Mouse (Mus musculus): ENCODE results near the gene Vmn1r220.
"Not testable (repeated sequence)": the region's sequence is repeated elsewhere in the genome, so short reads cannot be mapped to it uniquely, and the experiment has no call there.

Vmn1r220 gene

GRCm38 (mm10) chr13:23187875-23188274 lies at the start of gene Vmn1r220:
Gene Vmn1r220, minus strand, starts transcription at chr13:23187975.
- in situ Hi-C loops (cut with MboI; ENCODE audit: unreplicated experiment in 2 of 2) = no loop called here

- in situ Hi-C loops (cut with MboI; ENCODE audit: unreplicated experiment in 2 of 2) = not testable (repeated sequence)
These were observed 48.1 kb upstream of the Vmn1r220 start, which contains the start of gene Vmn1r222 for GRCm38 (mm10) chr13:23235847-23236246. Gene Vmn1r222, minus strand, starts transcription at chr13:23235947.

GRCm38 (mm10) chr13:23213827-23214226 lies 26.1 kb upstream of the Vmn1r220 start, which contains the start of gene Vmn1r221:
Gene Vmn1r221, plus strand, starts transcription at chr13:23214127.
- in situ Hi-C loops (cut with MboI; ENCODE audit: unreplicated experiment in 2 of 2) = not testable (repeated sequence)

- in situ Hi-C loops (cut with MboI; ENCODE audit: unreplicated experiment in 2 of 2) = not testable (repeated sequence)
These were observed 16.1 kb upstream of the Vmn1r220 start for GRCm38 (mm10) chr13:23203885-23204284.

- in situ Hi-C loops (cut with MboI; ENCODE audit: unreplicated experiment in 2 of 2) = not testable (repeated sequence)
These were observed 21.3 kb downstream of the Vmn1r220 start for GRCm38 (mm10) chr13:23166471-23166870.

GRCm38 (mm10) chr13:23159012-23159411 lies 28.8 kb downstream of the Vmn1r220 start, which contains the start of gene Vmn1r219:
Gene Vmn1r219, plus strand, starts transcription at chr13:23159312.
- in situ Hi-C loops (cut with MboI; ENCODE audit: unreplicated experiment in 2 of 2) = no loop called here

GRCm38 (mm10) chr13:23157848-23158247 lies 29.9 kb downstream of the Vmn1r220 start:
- in situ Hi-C loops (cut with MboI; ENCODE audit: unreplicated experiment in 2 of 2) = no loop called here

- in situ Hi-C loops (cut with MboI; ENCODE audit: unreplicated experiment in 2 of 2) = no loop called here
These were observed 48.9 kb downstream of the Vmn1r220 start for GRCm38 (mm10) chr13:23138880-23139279.

GRCm38 (mm10) chr13:23133501-23133900 lies 54.3 kb downstream of the Vmn1r220 start:
- in situ Hi-C loops (cut with MboI; ENCODE audit: unreplicated experiment in 2 of 2) = no loop called here

- in situ Hi-C loops (cut with MboI; ENCODE audit: unreplicated experiment in 2 of 2) = no loop called here
These were observed 54.7 kb downstream of the Vmn1r220 start, which contains the start of gene Vmn1r218 for GRCm38 (mm10) chr13:23133099-23133498. Gene Vmn1r218, plus strand, starts transcription at chr13:23133155.

Data from v-Abl transformed pro-B cells (cell line).